ENCODE assay signal across 18 mouse cellular contexts in genomic region chr1:30289073-30289472, GRCm38 (mm10).
DNase-seq lines count a peak whose midpoint lies in the region; ATAC-seq and TF ChIP-seq lines count a peak whose summit lies in the region.
"Had no signal": no experiment of that assay in that cellular context is flagged by ENCODE, and none has a peak within 500 bp of the region (broad histone marks: within the 10 kb centered on the region; RNA-seq: fewer than 3 reads in every experiment).

No protein-coding gene starts in this region.

- no peak for DNase-seq in midbrain, embryonic 11.5 days (ENCODE audit: low spot score, missing footprints)
- DNase-seq in midbrain, embryonic 14.5 days: peak; percentile 32
- DNase-seq in midbrain, postnatal 0 days (ENCODE audit: low spot score): no peak
- DNase-seq in brain, embryonic 14.5 days (ENCODE audit: low read depth): peak; percentile 39
- DNase-seq: adrenal gland, adult 2 months; adrenal gland, postnatal 10 days; adrenal gland, postnatal 25 days; cerebellum, adult 11-12 months; cerebellum, adult 2 months; cerebellum, adult 9-10 months; cerebellum, postnatal 10 days; cerebellum, postnatal 25 days had no signal

- H3K4me1 ChIP-seq in midbrain, embryonic 11.5 days (ENCODE audit: control insufficient read depth, insufficient read depth, low read length): no peaks in the 10 kb centered on the region
- H3K4me1 ChIP-seq in midbrain, embryonic 16.5 days (ENCODE audit: control insufficient read depth, insufficient read depth, low read length): no peaks in the 10 kb centered on the region
- no peaks in the 10 kb centered on the region for H3K4me1 ChIP-seq in midbrain, embryonic 14.5 days (ENCODE audit: control insufficient read depth, insufficient read depth, low read length)
- no peaks in the 10 kb centered on the region for H3K4me1 ChIP-seq in midbrain, postnatal 0 days (ENCODE audit: insufficient read depth, low read length)
- H3K4me1 ChIP-seq: embryonic facial prominence, embryonic 10.5 days; embryonic facial prominence, embryonic 12.5 days; forebrain, embryonic 13.5 days; forebrain, embryonic 15.5 days had no signal

- no peaks in the 10 kb centered on the region for H3K27me3 ChIP-seq in midbrain, embryonic 11.5 days (ENCODE audit: control insufficient read depth, insufficient read depth, low read length)
- no peaks in the 10 kb centered on the region for H3K27me3 ChIP-seq in midbrain, embryonic 16.5 days (ENCODE audit: control insufficient read depth, insufficient read depth, low read depth, low read length)
- H3K27me3 ChIP-seq in midbrain, embryonic 14.5 days (ENCODE audit: control insufficient read depth, insufficient read depth, low read length): no peaks in the 10 kb centered on the region
- no peaks in the 10 kb centered on the region for H3K27me3 ChIP-seq in midbrain, postnatal 0 days (ENCODE audit: insufficient read depth, low read length)
- H3K27me3 ChIP-seq: embryonic facial prominence, embryonic 12.5 days; forebrain, embryonic 13.5 days; forebrain, embryonic 15.5 days had no signal

- H3K4me3 ChIP-seq in midbrain, embryonic 11.5 days (ENCODE audit: low read depth, low read length): no peak overlapping the region
- H3K4me3 ChIP-seq in midbrain, embryonic 16.5 days (ENCODE audit: low read depth, low read length): no peak overlapping the region
- no peak overlapping the region for H3K4me3 ChIP-seq in midbrain, embryonic 14.5 days (replicated peaks; ENCODE audit: low read depth, low read length)
- no peak overlapping the region for H3K4me3 ChIP-seq in midbrain, postnatal 0 days (ENCODE audit: low read depth, low read length)
- H3K4me3 ChIP-seq: embryonic facial prominence, embryonic 10.5 days; embryonic facial prominence, embryonic 12.5 days; forebrain, embryonic 13.5 days; forebrain, embryonic 15.5 days had no signal

- H3K4me2 ChIP-seq in midbrain, embryonic 11.5 days: no peak overlapping the region
- H3K4me2 ChIP-seq in midbrain, embryonic 16.5 days (ENCODE audit: low read length): no peak overlapping the region
- H3K4me2 ChIP-seq in midbrain, embryonic 14.5 days (ENCODE audit: low read length): no peak overlapping the region
- H3K4me2 ChIP-seq in midbrain, postnatal 0 days (ENCODE audit: low read depth, low read length, poor library complexity, severe bottlenecking): no peak overlapping the region
- H3K4me2 ChIP-seq: embryonic facial prominence, embryonic 12.5 days; forebrain, embryonic 13.5 days; forebrain, embryonic 15.5 days had no signal

- H3K9ac ChIP-seq in midbrain, embryonic 11.5 days (ENCODE audit: low read length): no peak overlapping the region
- H3K9ac ChIP-seq in midbrain, embryonic 16.5 days (ENCODE audit: low read depth, low read length): no peak overlapping the region
- no peak overlapping the region for H3K9ac ChIP-seq in midbrain, embryonic 14.5 days (replicated peaks; ENCODE audit: low read length)
- no peak overlapping the region for H3K9ac ChIP-seq in midbrain, postnatal 0 days (replicated peaks; ENCODE audit: low read length, poor library complexity, severe bottlenecking)
- H3K9ac ChIP-seq: embryonic facial prominence, embryonic 12.5 days; forebrain, embryonic 13.5 days; forebrain, embryonic 15.5 days had no signal

- 71% methylated on average over 2 of the region's 2 CpGs for whole genome bisulfite sequencing in midbrain, embryonic 11.5 days
- 29% methylated on average over 2 of the region's 2 CpGs for WGBS in midbrain, embryonic 16.5 days
- WGBS in midbrain, embryonic 14.5 days: 26% methylated on average over 2 of the region's 2 CpGs
- WGBS in midbrain, postnatal 0 days: 29% methylated on average over 2 of the region's 2 CpGs

- TF ChIP-seq CTCF in midbrain, postnatal 0 days (IDR thresholded peaks at IDR 0.05): no peak
- TF ChIP-seq CTCF in brain, embryonic 14.5 days (IDR thresholded peaks at IDR 0.05; ENCODE audit: borderline replicate concordance, extremely low read depth, insufficient read depth, insufficient read length): no peak

- no peak for TF ChIP-seq POLR2A in brain, embryonic 14.5 days (IDR thresholded peaks at IDR 0.05; ENCODE audit: borderline replicate concordance, extremely low read depth, insufficient read depth, insufficient read length, poor library complexity, severe bottlenecking)

- H3K9me3 ChIP-seq in midbrain, embryonic 11.5 days (ENCODE audit: control insufficient read depth, low read length): no peaks in the 10 kb centered on the region
- no peaks in the 10 kb centered on the region for H3K9me3 ChIP-seq in midbrain, embryonic 16.5 days (replicated peaks; ENCODE audit: control insufficient read depth, low read length, poor library complexity, severe bottlenecking)
- no peaks in the 10 kb centered on the region for H3K9me3 ChIP-seq in midbrain, embryonic 14.5 days (ENCODE audit: control insufficient read depth, low read length)
- H3K9me3 ChIP-seq in midbrain, postnatal 0 days (ENCODE audit: low read length): no peaks in the 10 kb centered on the region
- H3K9me3 ChIP-seq: embryonic facial prominence, embryonic 10.5 days; embryonic facial prominence, embryonic 12.5 days; forebrain, embryonic 13.5 days; forebrain, embryonic 15.5 days had no signal

- H3K27ac ChIP-seq in midbrain, embryonic 11.5 days (ENCODE audit: low read depth, low read length): no peak overlapping the region
- H3K27ac ChIP-seq in midbrain, embryonic 16.5 days (ENCODE audit: low read length): no peak overlapping the region
- H3K27ac ChIP-seq in midbrain, embryonic 14.5 days (replicated peaks; ENCODE audit: low read depth, low read length): no peak overlapping the region
- H3K27ac ChIP-seq in midbrain, postnatal 0 days (ENCODE audit: low read depth, low read length): no peak overlapping the region
- H3K27ac ChIP-seq: embryonic facial prominence, embryonic 10.5 days; embryonic facial prominence, embryonic 12.5 days; forebrain, embryonic 13.5 days; forebrain, embryonic 15.5 days had no signal

- ATAC-seq in midbrain, embryonic 11.5 days (ENCODE audit: low FRiP score): peak; percentile 69; the same call in 1 of the 2 replicates
- ATAC-seq in midbrain, embryonic 16.5 days: no peak
- ATAC-seq in midbrain, embryonic 14.5 days (ENCODE audit: low FRiP score, low TSS enrichment): no peak; the same call in 1 of the 2 replicates
- no peak for ATAC-seq in midbrain, postnatal 0 days (ENCODE audit: low FRiP score)
- no peak for ATAC-seq in frontal cortex, adult (ENCODE audit: low TSS enrichment)
- ATAC-seq: forebrain, embryonic 13.5 days; forebrain, embryonic 15.5 days had no signal

- H3K36me3 ChIP-seq in midbrain, embryonic 11.5 days (ENCODE audit: control insufficient read depth, insufficient read depth, low read length): no peaks in the 10 kb centered on the region
- H3K36me3 ChIP-seq in midbrain, embryonic 16.5 days (ENCODE audit: control insufficient read depth, insufficient read depth, low read length): no peaks in the 10 kb centered on the region
- H3K36me3 ChIP-seq in midbrain, embryonic 14.5 days (ENCODE audit: control insufficient read depth, insufficient read depth, low read length): no peaks in the 10 kb centered on the region
- no peaks in the 10 kb centered on the region for H3K36me3 ChIP-seq in midbrain, postnatal 0 days (ENCODE audit: insufficient read depth, low read length)
- H3K36me3 ChIP-seq: embryonic facial prominence, embryonic 10.5 days; embryonic facial prominence, embryonic 12.5 days; forebrain, embryonic 15.5 days had no signal

Comparison
In these comparisons a context has a peak if more than half of its experiments do, and no peak if none do; other contexts are left out.
1. DNase-seq: peak in midbrain, embryonic 14.5 days (single experiment) and brain, embryonic 14.5 days (single experiment); none in midbrain, embryonic 11.5 days (single experiment) and midbrain, postnatal 0 days (single experiment).